ENCODE assay signal across 8 mouse cellular contexts in genomic region chr15:78720094-78720493, GRCm38 (mm10). TPM values are rescaled to one million over a fixed set of nuclear protein-coding genes. Genes with fewer than 3 reads are reported as not detected.
DNase-seq lines count a peak whose midpoint lies in the region; ATAC-seq and TF ChIP-seq lines count a peak whose summit lies in the region.

No protein-coding gene starts in this region.

- peak; percentile 82 for TF ChIP-seq CTCF in lung, embryonic 14.5 days (IDR thresholded peaks at IDR 0.05; ENCODE audit: low read depth)

- 0 out of 2 replicates have a peak overlapping the region, but pooled peaks have one; percentile 11 for H3K4me3 ChIP-seq in forebrain, embryonic 12.5 days (replicated peaks)
- no peak overlapping the region for H3K4me3 ChIP-seq in hindbrain, embryonic 15.5 days
- H3K4me3 ChIP-seq in lung, embryonic 14.5 days (ENCODE audit: low read depth, low read length), result no peak overlapping the region

- H3K9ac ChIP-seq in forebrain, embryonic 12.5 days, result no peak overlapping the region
- no peak overlapping the region for H3K9ac ChIP-seq in hindbrain, embryonic 15.5 days
- no peak overlapping the region for H3K9ac ChIP-seq in lung, embryonic 14.5 days

- H3K4me2 ChIP-seq in forebrain, embryonic 12.5 days, result peak overlapping the region; percentile 30; the same call in 1 of the 2 replicates
- peak overlapping the region; percentile 92 for H3K4me2 ChIP-seq in hindbrain, embryonic 15.5 days
- H3K4me2 ChIP-seq in lung, embryonic 14.5 days, result no peak overlapping the region

- no peak overlapping the region for H3K27ac ChIP-seq in forebrain, embryonic 12.5 days
- H3K27ac ChIP-seq in hindbrain, embryonic 15.5 days (replicated peaks), result no peak overlapping the region
- H3K27ac ChIP-seq in lung, embryonic 14.5 days (ENCODE audit: low read depth), result no peak overlapping the region

- peaks cover 58% of the 10 kb centered on the region for H3K27me3 ChIP-seq in forebrain, embryonic 12.5 days
- H3K27me3 ChIP-seq in hindbrain, embryonic 15.5 days, result 0 out of 2 replicates have a peak, but pooled peaks cover 5% of the 10 kb centered on the region
- peaks cover 54% of the 10 kb centered on the region for H3K27me3 ChIP-seq in lung, embryonic 14.5 days (ENCODE audit: insufficient read depth, low read length)

- H3K4me1 ChIP-seq in forebrain, embryonic 12.5 days, result peaks cover 25% of the 10 kb centered on the region
- H3K4me1 ChIP-seq in hindbrain, embryonic 15.5 days (replicated peaks), result peaks cover 45% of the 10 kb centered on the region
- H3K4me1 ChIP-seq in lung, embryonic 14.5 days (ENCODE audit: insufficient read depth), result no peaks in the 10 kb centered on the region

- DNase-seq in ovary, postnatal 14 days (ENCODE audit: low spot score), result peak; percentile 71
- DNase-seq in ovary, adult 18-20 months (ENCODE audit: low spot score), result no peak
- DNase-seq in c-Kit-positive CD71-negative TER-119-negative erythroid progenitor cells, embryonic 14.5 days (ENCODE audit: low read depth), result peak; percentile 39
- peak; percentile 89 for DNase-seq in lung, embryonic 14.5 days
- DNase-seq in urinary bladder, adult 2 months (ENCODE audit: low spot score), result peak; percentile 33

- H3K9me3 ChIP-seq in forebrain, embryonic 12.5 days, result no peaks in the 10 kb centered on the region
- H3K9me3 ChIP-seq in hindbrain, embryonic 15.5 days, result no peaks in the 10 kb centered on the region
- H3K9me3 ChIP-seq in lung, embryonic 14.5 days (ENCODE audit: low read depth, low read length), result no peaks in the 10 kb centered on the region

- peak; percentile 42; the same call in 1 of the 2 replicates for ATAC-seq in forebrain, embryonic 12.5 days (ENCODE audit: low FRiP score)
- no peak for ATAC-seq in hindbrain, embryonic 15.5 days (ENCODE audit: low FRiP score, low read depth)
- no peak for ATAC-seq in lung, embryonic 14.5 days (ENCODE audit: insufficient read depth)
- peak; percentile 36 for ATAC-seq in neutrophil, adult 5-6 weeks (ENCODE audit: extremely low read depth, insufficient number of reproducible peaks, low FRiP score, poor library complexity, severe bottlenecking)

- H3K36me3 ChIP-seq in forebrain, embryonic 12.5 days (replicated peaks), result no peaks in the 10 kb centered on the region
- no peaks in the 10 kb centered on the region for H3K36me3 ChIP-seq in hindbrain, embryonic 15.5 days
- H3K36me3 ChIP-seq in lung, embryonic 14.5 days (ENCODE audit: insufficient read depth), result no peaks in the 10 kb centered on the region

- WGBS in forebrain, embryonic 12.5 days, result 4% methylated on average over 16 of the region's 16 CpGs
- 3% methylated on average over 16 of the region's 16 CpGs for WGBS in hindbrain, embryonic 15.5 days
- 1% methylated on average over 16 of the region's 16 CpGs for WGBS in lung, embryonic 14.5 days

RNA-seq across cellular contexts. Expression of gene Elfn2, which starts 1.5 kb away (rescaled TPM):
- polyA plus RNA-seq in forebrain, embryonic 12.5 days (2016; fragmentation: Nextera tagmentation; extraction: Ambion mirVana), result 1.2 TPM in 2 replicates
- polyA plus RNA-seq in hindbrain, embryonic 15.5 days (2015; fragmentation: Nextera tagmentation; extraction: Ambion mirVana), result 10.6 and 11.7 TPM in 2 replicates
- 0.03 and 0.08 TPM in 2 replicates for polyA plus RNA-seq in lung, embryonic 14.5 days (2014; fragmentation: Nextera tagmentation; extraction: Ambion mirVana)
- total RNA-seq in neutrophil, adult 5-6 weeks (2017), result not detected in 2 replicates
- 0.03 and 0.04 TPM in 2 replicates for polyA plus RNA-seq in urinary bladder, adult 2 months (2012; rRNA removed)

RNA-seq across cellular contexts. Expression of gene Mfng, which starts 53.2 kb away (rescaled TPM):
- 137 and 147 TPM in 2 replicates for polyA plus RNA-seq in forebrain, embryonic 12.5 days (2016; fragmentation: Nextera tagmentation; extraction: Ambion mirVana)
- polyA plus RNA-seq in hindbrain, embryonic 15.5 days (2015; fragmentation: Nextera tagmentation; extraction: Ambion mirVana), result 21.5 and 42.1 TPM in 2 replicates
- 28.7 and 34.3 TPM in 2 replicates for polyA plus RNA-seq in lung, embryonic 14.5 days (2014; fragmentation: Nextera tagmentation; extraction: Ambion mirVana)
- 36.5 and 38.8 TPM in 2 replicates for total RNA-seq in neutrophil, adult 5-6 weeks (2017)
- 8.0 and 9.2 TPM in 2 replicates for polyA plus RNA-seq in urinary bladder, adult 2 months (2012; rRNA removed)

Comparison
In these comparisons a context has a peak if more than half of its experiments do, and no peak if none do; other contexts are left out.
1. ATAC-seq: peak in forebrain, embryonic 12.5 days (single experiment) and neutrophil, adult 5-6 weeks (single experiment); none in hindbrain, embryonic 15.5 days (single experiment) and lung, embryonic 14.5 days (single experiment).